Mouse (Mus musculus) spleen, postnatal 14 days (tissue): ENCODE results near the gene 2310061I04Rik.

ENCODE experiments used
- DNase-seq, 2 experiments: peaks; one replicate each; pipeline ENCODE4 v3.0.0; 2021 to 2022; ENCODE audit warnings: low spot score in 2 of 2

The 2310061I04Rik gene

GRCm38 (mm10) chr17:35870151-35870883 lies 26.9 kb downstream of the 2310061I04Rik start:
- peak; percentile 51 to 53 for DNase-seq

- no peak for DNase-seq
Measured at GRCm38 (mm10) chr17:35869346-35870067, 27.7 kb downstream of the 2310061I04Rik start.

GRCm38 (mm10) chr17:35868961-35869345 lies 28.3 kb downstream of the 2310061I04Rik start:
- no peak for DNase-seq

- no peak for DNase-seq
Measured at GRCm38 (mm10) chr17:35868165-35868820, 28.9 kb downstream of the 2310061I04Rik start.

- DNase-seq: peak; percentile 44 to 62
Measured at GRCm38 (mm10) chr17:35866911-35867890, 30.0 kb downstream of the 2310061I04Rik start.

- DNase-seq: peak; percentile 34 to 45
Measured at GRCm38 (mm10) chr17:35866281-35866831, 30.9 kb downstream of the 2310061I04Rik start.

- peak; percentile 43 to 56 for DNase-seq
Measured at GRCm38 (mm10) chr17:35865481-35866280, 31.6 kb downstream of the 2310061I04Rik start, which contains the start of gene Ppp1r18. Gene Ppp1r18, plus strand, starts transcription at chr17:35865593.

GRCm38 (mm10) chr17:35864832-35865353 lies 32.3 kb downstream of the 2310061I04Rik start:
- DNase-seq: no peak

GRCm38 (mm10) chr17:35861198-35861857 lies 35.9 kb downstream of the 2310061I04Rik start, which contains the start of gene Nrm:
Gene Nrm, plus strand, starts transcription at chr17:35861318.
- peak; percentile 72 to 82 for DNase-seq

- DNase-seq: no peak
Measured at GRCm38 (mm10) chr17:35860831-35861197, 36.4 kb downstream of the 2310061I04Rik start.

GRCm38 (mm10) chr17:35859835-35860234 lies 37.4 kb downstream of the 2310061I04Rik start:
- DNase-seq: no peak

GRCm38 (mm10) chr17:35859371-35859770 lies 37.9 kb downstream of the 2310061I04Rik start:
- DNase-seq: no peak

- DNase-seq: no peak
Measured at GRCm38 (mm10) chr17:35850974-35851373, 46.3 kb downstream of the 2310061I04Rik start.

- DNase-seq: no peak
Measured at GRCm38 (mm10) chr17:35848112-35848511, 49.1 kb downstream of the 2310061I04Rik start.

GRCm38 (mm10) chr17:35843514-35843913 lies 53.7 kb downstream of the 2310061I04Rik start:
- DNase-seq: no peak
